Mouse (Mus musculus): ENCODE data around the gene Use1. TPM values are rescaled to one million over a fixed set of nuclear protein-coding genes. Genes with fewer than 3 reads are reported as not detected.

Gene Use1
- polyA plus RNA-seq, 1 experiment from 2014 or later, result 95.4 TPM

- H3K27ac ChIP-seq (replicated peaks in 1 of 2; ENCODE audit: control insufficient read depth in 1 of 2, insufficient read depth in 1 of 2, low read depth in 2 of 2, low read length in 2 of 2), result no peak overlapping the region
- no peak overlapping the region for H3K4me3 ChIP-seq (ENCODE audit: control insufficient read depth in 1 of 2, insufficient read depth in 1 of 2, low read depth in 1 of 2, low read length in 2 of 2)
- no peaks in the 10 kb centered on the region for H3K27me3 ChIP-seq (ENCODE audit: control insufficient read depth, insufficient read depth, low read length)
- no peak overlapping the region for H3K9ac ChIP-seq (ENCODE audit: low read length)
- no peak for ATAC-seq (ENCODE audit: insufficient number of reproducible peaks, insufficient read depth, low FRiP score, low read depth)
- peaks cover 28% of the 10 kb centered on the region for H3K36me3 ChIP-seq (ENCODE audit: control insufficient read depth, insufficient read depth, low read length)
- no peaks in the 10 kb centered on the region for H3K9me3 ChIP-seq (ENCODE audit: control insufficient read depth, low read length)
- no peak overlapping the region for H3K4me2 ChIP-seq (ENCODE audit: low read length)
- 91% methylated on average over 8 of the region's 8 CpGs for WGBS
- H3K4me1 ChIP-seq (ENCODE audit: control insufficient read depth in 2 of 2, insufficient read depth in 2 of 2, low read length in 2 of 2), result peaks cover 4 to 13% of the 10 kb centered on the region in 2 experiments; a peak in 3 of 4 replicates
Observed at GRCm38 (mm10) chr8:71404011-71404410, 37.4 kb downstream of the Use1 start.

GRCm38 (mm10) chr8:71404951-71405351 lies 38.3 kb downstream of the Use1 start:
- Histone ChIP-seq H3K9me3 (ENCODE audit: control insufficient read depth, low read length) (no peaks in the 10 kb centered on the region), H3K9ac (ENCODE audit: low read length) (peak overlapping the region; percentile 81; the same call in 1 of the 2 replicates), H3K27me3 (ENCODE audit: control insufficient read depth, insufficient read depth, low read length) (no peaks in the 10 kb centered on the region), H3K4me3 (ENCODE audit: control insufficient read depth in 1 of 2, insufficient read depth in 1 of 2, low read depth in 1 of 2, low read length in 2 of 2) (no peak overlapping the region), H3K36me3 (ENCODE audit: control insufficient read depth, insufficient read depth, low read length) (peaks cover 27% of the 10 kb centered on the region), H3K4me2 (ENCODE audit: low read length) (peak overlapping the region; percentile 86), H3K27ac (replicated peaks in 1 of 2; ENCODE audit: control insufficient read depth in 1 of 2, insufficient read depth in 1 of 2, low read depth in 2 of 2, low read length in 2 of 2) (no peak overlapping the region), H3K4me1 (ENCODE audit: control insufficient read depth in 2 of 2, insufficient read depth in 2 of 2, low read length in 2 of 2) (peaks cover 4 to 13% of the 10 kb centered on the region in 2 experiments; a peak in 3 of 4 replicates)
- WGBS, result 84% methylated on average over 9 of the region's 9 CpGs
- no peak for ATAC-seq (ENCODE audit: insufficient number of reproducible peaks, insufficient read depth, low FRiP score, low read depth)

- Histone ChIP-seq H3K4me3 (ENCODE audit: control insufficient read depth in 1 of 2, insufficient read depth in 1 of 2, low read depth in 1 of 2, low read length in 2 of 2) (peak within 1 kb of the TSS; percentile 64 to 79), H3K36me3 (ENCODE audit: control insufficient read depth, insufficient read depth, low read length) (peaks cover 22% of the 10 kb centered on the region), H3K4me2 (ENCODE audit: low read length) (peak within 1 kb of the TSS; percentile 86), H3K27me3 (ENCODE audit: control insufficient read depth, insufficient read depth, low read length) (no peaks in the 10 kb centered on the region), H3K9ac (ENCODE audit: low read length) (peak within 1 kb of the TSS; percentile 81), H3K27ac (replicated peaks in 1 of 2; ENCODE audit: control insufficient read depth in 1 of 2, insufficient read depth in 1 of 2, low read depth in 2 of 2, low read length in 2 of 2) (peak within 1 kb of the TSS; percentile 26 to 38; a peak in 2 of 4 replicates), H3K9me3 (ENCODE audit: control insufficient read depth, low read length) (no peaks in the 10 kb centered on the region), H3K4me1 (ENCODE audit: control insufficient read depth in 2 of 2, insufficient read depth in 2 of 2, low read length in 2 of 2) (peaks cover 4 to 13% of the 10 kb centered on the region in 2 experiments; a peak in 3 of 4 replicates)
- ATAC-seq (ENCODE audit: insufficient number of reproducible peaks, insufficient read depth, low FRiP score, low read depth), result peak; percentile 87
- WGBS, result 16% methylated on average over 33 of the region's 33 CpGs
Observed at GRCm38 (mm10) chr8:71405401-71406098, 38.9 kb downstream of the Use1 start, which contains the start of gene Ankle1. Gene Ankle1, plus strand, starts transcription at chr8:71406010.

DNA sequence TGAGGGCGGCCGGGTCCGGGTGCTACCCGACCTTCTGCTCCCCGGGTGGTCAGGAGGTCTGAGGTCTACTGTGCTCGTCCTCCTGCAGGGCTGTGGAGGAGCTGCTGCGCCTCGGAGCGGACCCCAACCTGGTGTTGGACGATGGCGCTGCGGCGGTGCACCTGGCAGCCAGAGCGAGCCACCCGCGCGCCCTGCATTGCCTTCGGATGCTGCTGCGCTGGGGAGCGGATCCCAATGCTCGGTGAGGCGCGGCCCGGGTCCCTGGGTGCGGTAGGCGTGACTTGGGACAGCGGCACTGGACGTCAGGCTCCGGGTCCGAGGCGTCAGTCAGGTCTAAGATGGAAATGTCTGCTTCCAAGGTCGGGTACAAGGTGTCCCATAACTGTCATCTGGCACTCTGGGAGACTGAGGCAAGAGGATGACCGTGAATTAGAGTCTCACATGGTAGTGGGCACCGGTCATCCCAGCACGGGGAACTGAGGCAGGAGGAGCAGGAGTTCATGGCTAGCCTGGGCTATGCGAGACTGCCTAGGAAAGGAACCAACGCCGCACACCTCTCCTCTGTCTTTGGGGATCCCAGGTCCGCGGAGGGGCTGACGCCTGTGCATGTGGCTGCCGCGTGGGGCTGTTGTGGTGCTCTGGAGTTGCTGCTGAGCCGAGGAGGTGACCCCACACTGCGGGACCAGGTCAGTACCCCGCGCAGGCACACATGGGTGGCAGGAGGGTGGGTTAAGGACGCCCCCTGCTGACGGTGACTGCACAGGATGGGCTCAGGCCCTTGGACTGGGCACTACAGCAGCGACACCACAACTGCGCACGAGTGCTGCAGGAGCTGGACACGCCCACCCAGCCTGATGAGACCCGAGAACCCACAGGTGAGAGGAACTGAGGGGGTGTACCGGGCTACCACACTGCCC lies 39.7 kb downstream of the Use1 start:
- Histone ChIP-seq H3K4me2 (ENCODE audit: low read length) (peak overlapping the region; percentile 86), H3K4me1 (ENCODE audit: control insufficient read depth in 2 of 2, insufficient read depth in 2 of 2, low read length in 2 of 2) (peaks cover 4 to 13% of the 10 kb centered on the region in 2 experiments; a peak in 3 of 4 replicates), H3K4me3 (ENCODE audit: control insufficient read depth in 1 of 2, insufficient read depth in 1 of 2, low read depth in 1 of 2, low read length in 2 of 2) (peak overlapping the region; percentile 64 to 79), H3K27me3 (ENCODE audit: control insufficient read depth, insufficient read depth, low read length) (no peaks in the 10 kb centered on the region), H3K36me3 (ENCODE audit: control insufficient read depth, insufficient read depth, low read length) (peaks cover 20% of the 10 kb centered on the region), H3K9me3 (ENCODE audit: control insufficient read depth, low read length) (no peaks in the 10 kb centered on the region), H3K27ac (replicated peaks in 1 of 2; ENCODE audit: control insufficient read depth in 1 of 2, insufficient read depth in 1 of 2, low read depth in 2 of 2, low read length in 2 of 2) (0 out of 4 replicates have a peak overlapping the region, but pooled peaks have one; percentile 4 to 9), H3K9ac (ENCODE audit: low read length) (peak overlapping the region; percentile 81)
- 1% methylated on average over 55 of the region's 55 CpGs for WGBS
- ATAC-seq (ENCODE audit: insufficient number of reproducible peaks, insufficient read depth, low FRiP score, low read depth), result peak; percentile 76

DNA sequence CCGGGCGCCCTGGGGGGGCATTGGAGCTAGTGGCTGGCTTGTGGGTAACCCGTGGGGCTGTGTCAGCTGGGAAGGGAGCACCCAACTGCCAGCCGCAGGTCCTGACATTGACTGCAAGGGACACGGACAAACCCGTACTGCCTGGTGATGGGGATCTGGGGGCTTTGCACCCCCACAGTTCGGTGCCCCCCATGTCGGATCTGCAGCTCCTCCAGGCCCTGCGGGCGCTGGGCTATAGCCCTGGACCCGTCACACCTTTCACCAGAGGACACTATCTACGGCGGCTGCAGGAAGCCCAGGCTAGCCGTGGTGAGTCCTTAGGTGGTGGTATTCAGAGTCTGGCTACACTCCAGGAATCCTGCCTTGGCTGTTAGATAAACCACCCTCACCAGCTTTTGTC lies 40.8 kb downstream of the Use1 start:
- no peak overlapping the region; a peak in 1 of 4 replicates for H3K4me3 ChIP-seq (ENCODE audit: control insufficient read depth in 1 of 2, insufficient read depth in 1 of 2, low read depth in 1 of 2, low read length in 2 of 2)
- H3K9ac ChIP-seq (ENCODE audit: low read length), result peak overlapping the region; percentile 81; the same call in 1 of the 2 replicates
- H3K27me3 ChIP-seq (ENCODE audit: control insufficient read depth, insufficient read depth, low read length), result no peaks in the 10 kb centered on the region
- peak overlapping the region; percentile 86 for H3K4me2 ChIP-seq (ENCODE audit: low read length)
- WGBS, result 82% methylated on average over 14 of the region's 14 CpGs
- H3K36me3 ChIP-seq (ENCODE audit: control insufficient read depth, insufficient read depth, low read length), result peaks cover 20% of the 10 kb centered on the region
- H3K27ac ChIP-seq (replicated peaks in 1 of 2; ENCODE audit: control insufficient read depth in 1 of 2, insufficient read depth in 1 of 2, low read depth in 2 of 2, low read length in 2 of 2), result no peak overlapping the region
- H3K4me1 ChIP-seq (ENCODE audit: control insufficient read depth in 2 of 2, insufficient read depth in 2 of 2, low read length in 2 of 2), result peaks cover 4 to 13% of the 10 kb centered on the region in 2 experiments; a peak in 3 of 4 replicates
- H3K9me3 ChIP-seq (ENCODE audit: control insufficient read depth, low read length), result no peaks in the 10 kb centered on the region
- ATAC-seq (ENCODE audit: insufficient number of reproducible peaks, insufficient read depth, low FRiP score, low read depth), result no peak

DNA sequence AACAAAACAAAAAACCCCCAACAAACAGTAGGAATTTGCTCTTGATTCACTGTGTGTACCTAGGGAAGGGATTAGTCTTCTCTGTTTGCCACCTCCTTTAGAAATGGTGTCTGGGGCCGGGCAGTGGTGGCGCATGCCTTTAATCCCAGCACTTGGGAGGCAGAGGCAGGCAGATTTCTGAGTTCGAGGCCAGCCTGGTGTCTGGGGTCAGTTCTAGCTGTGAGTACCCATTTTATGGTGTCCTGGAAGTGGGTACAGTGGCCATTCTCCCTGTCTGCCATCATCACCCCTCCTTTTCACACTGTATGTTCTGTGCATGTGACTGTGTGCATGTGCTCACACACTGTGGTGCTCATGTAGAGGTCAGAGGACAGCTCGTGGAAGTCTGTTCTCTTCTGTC lies 41.6 kb downstream of the Use1 start:
- no peaks in the 10 kb centered on the region for H3K27me3 ChIP-seq (ENCODE audit: control insufficient read depth, insufficient read depth, low read length)
- WGBS, result 92% methylated on average over 4 of the region's 4 CpGs
- no peak overlapping the region for H3K27ac ChIP-seq (replicated peaks in 1 of 2; ENCODE audit: control insufficient read depth in 1 of 2, insufficient read depth in 1 of 2, low read depth in 2 of 2, low read length in 2 of 2)
- no peak overlapping the region for H3K4me3 ChIP-seq (ENCODE audit: control insufficient read depth in 1 of 2, insufficient read depth in 1 of 2, low read depth in 1 of 2, low read length in 2 of 2)
- ATAC-seq (ENCODE audit: insufficient number of reproducible peaks, insufficient read depth, low FRiP score, low read depth), result no peak
- H3K9me3 ChIP-seq (ENCODE audit: control insufficient read depth, low read length), result no peaks in the 10 kb centered on the region
- H3K4me1 ChIP-seq (ENCODE audit: control insufficient read depth in 2 of 2, insufficient read depth in 2 of 2, low read length in 2 of 2), result peaks cover 4 to 13% of the 10 kb centered on the region in 2 experiments; a peak in 3 of 4 replicates
- H3K4me2 ChIP-seq (ENCODE audit: low read length), result no peak overlapping the region
- H3K36me3 ChIP-seq (ENCODE audit: control insufficient read depth, insufficient read depth, low read length), result peaks cover 20% of the 10 kb centered on the region
- H3K9ac ChIP-seq (ENCODE audit: low read length), result no peak overlapping the region

DNA sequence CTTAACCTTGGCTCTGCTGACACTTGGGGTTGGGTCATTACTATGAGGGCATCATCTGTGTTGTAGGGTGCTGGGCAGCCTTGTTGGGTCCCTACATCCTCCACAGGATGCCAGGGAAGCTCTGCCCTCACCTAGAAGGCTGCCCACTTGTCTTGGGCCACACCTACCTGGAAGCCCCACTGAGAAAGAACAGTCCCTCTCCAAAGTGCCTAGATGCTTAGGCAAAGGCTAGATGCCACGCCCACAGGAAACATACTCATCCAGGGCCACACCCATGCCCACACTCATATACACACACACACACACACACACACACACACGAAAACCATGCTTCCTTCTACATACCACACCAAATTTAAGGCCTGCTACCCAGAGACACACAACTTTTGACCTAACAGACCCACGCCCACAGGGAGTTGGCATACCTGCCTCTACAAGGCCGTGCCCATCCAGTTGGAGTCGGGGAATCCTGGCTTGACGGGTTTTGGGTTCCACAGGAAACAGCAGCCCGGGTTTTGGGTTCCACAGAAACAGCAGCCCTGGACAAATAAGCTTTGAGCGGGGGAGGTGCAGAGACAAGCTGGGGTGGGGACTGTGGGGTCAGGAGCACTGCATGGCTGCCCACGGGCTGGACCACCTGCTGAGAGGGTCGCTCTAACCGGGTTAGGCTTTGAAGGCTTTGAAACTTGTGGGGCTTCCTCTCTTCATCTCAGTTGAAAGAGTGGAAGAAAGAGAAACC lies 45.1 kb downstream of the Use1 start:
- Histone ChIP-seq H3K36me3 (ENCODE audit: control insufficient read depth, insufficient read depth, low read length) (peaks cover 20% of the 10 kb centered on the region), H3K4me1 (ENCODE audit: control insufficient read depth in 2 of 2, insufficient read depth in 2 of 2, low read length in 2 of 2) (peaks cover 2 to 7% of the 10 kb centered on the region in 2 experiments; a peak in 3 of 4 replicates), H3K4me2 (ENCODE audit: low read length) (no peak overlapping the region), H3K27ac (replicated peaks in 1 of 2; ENCODE audit: control insufficient read depth in 1 of 2, insufficient read depth in 1 of 2, low read depth in 2 of 2, low read length in 2 of 2) (no peak overlapping the region), H3K27me3 (ENCODE audit: control insufficient read depth, insufficient read depth, low read length) (no peaks in the 10 kb centered on the region), H3K4me3 (ENCODE audit: control insufficient read depth in 1 of 2, insufficient read depth in 1 of 2, low read depth in 1 of 2, low read length in 2 of 2) (no peak overlapping the region), H3K9me3 (ENCODE audit: control insufficient read depth, low read length) (no peaks in the 10 kb centered on the region), H3K9ac (ENCODE audit: low read length) (no peak overlapping the region)
- no peak for ATAC-seq (ENCODE audit: insufficient number of reproducible peaks, insufficient read depth, low FRiP score, low read depth)
- WGBS, result 52% methylated on average over 11 of the region's 11 CpGs
